Mouse (Mus musculus) liver, embryonic 13.5 days (tissue): ENCODE data around the gene Pex5. TPM values are rescaled to one million over a fixed set of nuclear protein-coding genes. Genes with fewer than 3 reads are reported as not detected.
A peak's percentile ranks its signal among the peaks of the same experiment; 100 is the strongest.
"Not testable (repeated sequence)": the region's sequence is repeated elsewhere in the genome, so short reads cannot be mapped to it uniquely, and the experiment has no call there.

Experiments
- ATAC-seq: fragments of 200-750 bp; cut with Nextera tagmentation; 2 replicates; pipeline ENCODE4 v1.8.0; 2017; ENCODE audit warnings: low read depth, mild to moderate bottlenecking, moderate number of reproducible peaks, moderate library complexity
- DNase-seq: peaks from one replicate; pipeline ENCODE4 v3.0.0; 2022
- H3K27ac ChIP-seq: fragments of 300-500 bp; sonication (generic); 2 replicates; pipeline ENCODE4 v1.5.1; 2015; ENCODE audit warnings: moderate library complexity, mild to moderate bottlenecking, inconsistent platforms
- H3K27me3 ChIP-seq: fragments of 300-500 bp; sonication (generic); 2 replicates; pipeline ENCODE4 v1.6.1; 2015; ENCODE audit warnings: mild to moderate bottlenecking, inconsistent platforms
- H3K36me3 ChIP-seq: fragments of 300-500 bp; sonication (generic); 2 replicates; pipeline ENCODE4 v1.6.1; 2015; ENCODE audit warnings: mild to moderate bottlenecking, inconsistent platforms
- H3K4me1 ChIP-seq: fragments of 300-500 bp; sonication (generic); replicated peaks from 2 replicates; pipeline ENCODE4 v1.6.1; 2015; ENCODE audit warnings: inconsistent platforms
- H3K4me2 ChIP-seq: fragments of 300-500 bp; sonication (generic); 2 replicates; pipeline ENCODE4 v1.6.1; 2015; ENCODE audit warnings: inconsistent platforms, mild to moderate bottlenecking, moderate library complexity
- H3K4me3 ChIP-seq: fragments of 300-500 bp; sonication (generic); replicated peaks from 2 replicates; pipeline ENCODE4 v1.5.1; 2015; ENCODE audit warnings: mild to moderate bottlenecking, inconsistent platforms
- H3K9ac ChIP-seq: fragments of 300-500 bp; sonication (generic); 2 replicates; pipeline ENCODE4 v1.6.1; 2015; ENCODE audit warnings: mild to moderate bottlenecking, inconsistent platforms
- H3K9me3 ChIP-seq: fragments of 300-500 bp; sonication (generic); replicated peaks from 2 replicates; pipeline ENCODE4 v1.6.1; 2016; ENCODE audit warnings: inconsistent platforms
- WGBS: fragments of 180-500 bp; shearing (Covaris S2); methylation state at CpG from one replicate; pipeline ENCODE4 v1.1.7; 2015; ENCODE audit not compliant: insufficient replicate concordance; 5-methylcytosine and 5-hydroxymethylcytosine counted together
- polyA plus RNA-seq: library from polyadenylated mRNA; unstranded; fragments of >200 nt; fragmentation: Nextera tagmentation; extraction: Ambion mirVana; gene quantifications from 2 replicates; pipeline ENCODE4 v1.2.1, GENCODE M21; 2015

The Pex5 gene
- polyA plus RNA-seq, 1 experiment from 2014 or later, result 20.6 TPM

DNA sequence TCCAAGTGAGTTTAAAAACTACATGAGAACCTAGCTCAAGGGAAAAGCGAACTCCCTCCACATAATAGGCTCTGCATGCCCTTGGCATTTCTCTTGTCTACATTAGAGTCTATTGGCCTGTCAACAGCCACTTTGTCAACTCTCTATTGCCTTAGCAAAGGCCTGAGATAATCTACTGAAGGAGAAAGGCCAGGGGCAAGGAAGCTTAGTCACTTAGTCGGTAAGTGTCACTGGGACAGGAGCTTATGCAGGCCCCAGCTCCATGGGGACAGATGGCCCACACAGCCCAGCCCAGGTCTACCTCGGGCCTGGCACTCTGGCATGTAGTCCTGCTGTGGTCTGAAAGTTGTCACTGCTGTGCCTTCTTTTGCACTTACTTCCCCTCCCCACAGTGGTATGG lies 11.7 kb upstream of the Pex5 start:
- DNase-seq (no peak), ATAC-seq (no peak)

DNA sequence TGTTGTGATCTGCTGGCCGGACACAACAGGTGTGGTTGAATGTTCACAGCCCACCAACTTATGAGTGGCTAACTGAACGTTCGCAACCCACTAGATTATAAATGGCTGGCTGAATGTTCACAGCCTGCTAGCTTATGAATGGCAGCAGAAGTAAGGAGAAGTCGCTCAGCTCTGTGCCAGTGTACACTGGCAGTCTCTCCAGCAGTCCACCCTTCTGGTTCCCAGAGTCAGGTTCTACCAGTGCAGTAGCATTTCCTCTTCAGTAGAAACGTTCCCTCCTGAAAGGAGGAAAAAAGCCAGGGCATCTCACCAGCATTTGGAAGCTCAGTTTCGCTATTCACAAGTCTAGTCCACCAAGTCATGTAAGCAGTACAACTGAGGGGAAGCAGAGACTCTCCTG lies 10.7 kb upstream of the Pex5 start:
- Histone ChIP-seq H3K9me3 (no peaks in the 10 kb centered on the region), H3K27ac (peak overlapping the region; percentile 19; the same call in 1 of the 2 replicates), H3K9ac (peak overlapping the region; percentile 29; the same call in 1 of the 2 replicates), H3K4me3 (no peak overlapping the region), H3K36me3 (no peaks in the 10 kb centered on the region), H3K4me1 (peaks cover 23% of the 10 kb centered on the region), H3K27me3 (no peaks in the 10 kb centered on the region), H3K4me2 (peak overlapping the region; percentile 32; the same call in 1 of the 2 replicates)
- WGBS, result 62% methylated on average over 6 of the region's 6 CpGs
- DNase-seq, result no peak
- no peak for ATAC-seq

More for the DNA sequence above, 11.7 kb upstream of the Pex5 start:
- H3K27ac ChIP-seq, result no peak overlapping the region
- H3K9ac ChIP-seq, result no peak overlapping the region
- 57% methylated on average over 3 of the region's 3 CpGs for WGBS
- no peak overlapping the region for H3K4me3 ChIP-seq
- no peaks in the 10 kb centered on the region for H3K9me3 ChIP-seq
- no peak overlapping the region for H3K4me2 ChIP-seq
- H3K36me3 ChIP-seq, result no peaks in the 10 kb centered on the region
- H3K27me3 ChIP-seq, result no peaks in the 10 kb centered on the region
- H3K4me1 ChIP-seq, result peaks cover 23% of the 10 kb centered on the region

DNA sequence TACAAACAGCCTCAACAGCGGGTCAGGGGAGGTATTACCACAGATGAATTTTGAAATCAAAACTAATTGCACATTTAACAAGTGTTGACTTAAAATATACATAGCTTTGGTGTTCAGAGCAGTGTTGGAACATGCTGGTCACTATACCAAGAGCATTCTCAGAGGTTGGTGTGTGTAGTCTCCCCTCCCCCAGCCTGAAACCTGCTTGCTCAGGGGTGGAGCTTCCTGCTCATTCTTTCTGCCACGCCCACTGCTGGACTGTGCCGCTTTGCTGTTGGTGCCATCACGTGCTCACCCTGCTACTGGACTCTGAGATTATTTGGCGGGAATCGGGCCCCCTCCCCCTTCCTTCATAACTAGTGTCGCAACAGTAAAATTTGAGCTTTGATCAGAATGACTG lies 10.2 kb upstream of the Pex5 start:
- ATAC-seq (peak; percentile 51; the same call in 1 of the 2 replicates), DNase-seq (peak; percentile 58)
- not testable (repeated sequence) for H3K4me3 ChIP-seq, H3K9ac ChIP-seq, H3K9me3 ChIP-seq, H3K36me3 ChIP-seq, H3K27me3 ChIP-seq
- Histone ChIP-seq H3K4me2 (peak overlapping the region; percentile 32; the same call in 1 of the 2 replicates), H3K27ac (peak overlapping the region; percentile 13; the same call in 1 of the 2 replicates), H3K4me1 (peaks cover 23% of the 10 kb centered on the region)
- 27% methylated on average over 7 of the region's 7 CpGs for WGBS

DNA sequence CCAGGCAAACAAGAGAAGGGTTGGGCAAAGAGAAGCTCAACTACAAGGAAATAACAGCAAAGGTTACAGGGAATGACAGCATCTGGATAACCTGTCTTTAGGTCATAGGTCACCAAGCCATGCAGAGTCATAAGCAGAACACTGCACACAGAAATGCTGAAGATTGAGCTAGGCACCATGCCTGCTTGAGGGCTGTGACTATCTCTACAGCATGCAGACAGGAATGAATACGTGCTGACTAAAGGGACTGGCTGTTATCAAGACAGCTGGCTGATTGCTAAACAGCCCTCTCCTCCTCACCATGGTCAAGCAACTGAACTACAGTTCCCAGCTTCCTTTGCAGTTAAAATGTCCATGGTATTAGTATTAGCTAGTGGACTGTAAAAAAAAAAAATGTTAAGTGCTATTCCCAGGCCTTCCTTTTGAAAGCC lies 9.2 kb upstream of the Pex5 start:
- peak; percentile 87 for ATAC-seq
- Histone ChIP-seq H3K4me3 (no peak overlapping the region), H3K9ac (no peak overlapping the region), H3K4me2 (no peak overlapping the region), H3K9me3 (no peaks in the 10 kb centered on the region), H3K27ac (peak overlapping the region; percentile 13; the same call in 1 of the 2 replicates), H3K4me1 (peaks cover 23% of the 10 kb centered on the region), H3K27me3 (no peaks in the 10 kb centered on the region), H3K36me3 (no peaks in the 10 kb centered on the region)
- WGBS, result 3% methylated on average over 1 of the region's 1 CpGs
- peak; percentile 33 for DNase-seq

DNA sequence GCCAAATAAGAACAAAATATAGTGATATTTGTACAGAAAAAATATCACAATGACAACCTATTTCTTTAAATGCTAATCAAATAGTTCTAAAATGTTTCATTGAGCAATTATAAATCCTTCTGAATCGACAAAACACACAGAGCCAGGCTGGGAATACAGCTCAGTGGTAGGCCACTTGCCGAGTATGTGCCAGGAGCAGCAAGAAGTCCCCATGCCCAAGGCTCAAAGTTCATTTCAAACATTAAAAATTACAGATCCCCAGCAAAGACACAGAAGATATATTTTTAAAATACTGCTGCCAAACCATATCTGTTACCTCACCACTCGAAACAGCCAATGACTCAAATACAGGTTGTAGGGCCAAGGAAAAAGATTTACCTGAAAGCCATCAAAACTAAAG lies 3.8 kb upstream of the Pex5 start:
- DNase-seq (no peak), ATAC-seq (no peak)
- Histone ChIP-seq H3K27me3 (no peaks in the 10 kb centered on the region), H3K4me2 (no peak overlapping the region), H3K4me3 (no peak overlapping the region), H3K9me3 (no peaks in the 10 kb centered on the region), H3K9ac (no peak overlapping the region), H3K27ac (no peak overlapping the region), H3K36me3 (no peaks in the 10 kb centered on the region), H3K4me1 (peaks cover 21% of the 10 kb centered on the region)
- 68% methylated on average over 3 of the region's 3 CpGs for WGBS

DNA sequence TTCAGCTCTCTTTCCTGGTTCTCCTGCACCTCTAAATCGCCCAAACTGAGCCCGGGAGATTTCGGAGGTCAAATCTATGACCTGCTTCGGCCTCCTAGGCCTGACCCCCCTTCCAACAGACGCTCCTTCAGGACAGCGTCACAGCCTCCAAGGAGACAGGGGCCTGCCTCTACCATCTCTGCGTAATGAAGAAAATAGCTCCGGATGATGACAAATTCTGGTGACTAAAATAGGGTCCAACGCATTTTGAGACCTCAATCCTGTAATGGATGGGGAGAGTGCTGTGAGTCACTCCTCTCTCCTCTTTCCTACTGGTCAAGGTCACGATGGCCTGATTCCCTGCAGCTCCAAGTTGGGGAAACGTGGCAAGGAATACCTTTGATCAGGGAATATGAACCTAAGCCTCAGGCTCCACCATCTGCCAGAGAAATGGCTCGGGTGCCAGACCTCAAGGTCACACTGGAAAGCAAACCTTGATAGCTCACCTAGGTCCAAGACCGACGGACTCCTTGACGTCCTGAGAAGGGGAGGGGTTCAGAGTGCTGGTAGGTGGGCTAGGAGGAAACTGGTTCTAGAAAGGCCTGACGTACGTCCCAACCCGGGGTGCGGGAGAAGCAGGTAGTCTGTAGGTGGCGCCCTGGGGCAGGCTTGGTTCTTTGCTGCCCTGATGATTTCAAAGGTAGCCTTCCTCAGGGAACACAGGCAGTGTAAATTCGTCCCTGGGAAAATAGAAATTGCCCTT lies 651 bp upstream of the Pex5 start:
- H3K36me3 ChIP-seq, result peaks cover 19% of the 10 kb centered on the region
- ATAC-seq, result peak; percentile 61
- H3K9me3 ChIP-seq, result no peaks in the 10 kb centered on the region
- H3K27me3 ChIP-seq, result no peaks in the 10 kb centered on the region
- 3% methylated on average over 21 of the region's 21 CpGs for WGBS
- peak overlapping the region; percentile 91 for H3K4me3 ChIP-seq
- H3K4me1 ChIP-seq, result peaks cover 33% of the 10 kb centered on the region
- peak; percentile 77 for DNase-seq
- H3K9ac ChIP-seq, result peak overlapping the region; percentile 94
- peak overlapping the region; percentile 82 for H3K27ac ChIP-seq
- peak overlapping the region; percentile 96 for H3K4me2 ChIP-seq

DNA sequence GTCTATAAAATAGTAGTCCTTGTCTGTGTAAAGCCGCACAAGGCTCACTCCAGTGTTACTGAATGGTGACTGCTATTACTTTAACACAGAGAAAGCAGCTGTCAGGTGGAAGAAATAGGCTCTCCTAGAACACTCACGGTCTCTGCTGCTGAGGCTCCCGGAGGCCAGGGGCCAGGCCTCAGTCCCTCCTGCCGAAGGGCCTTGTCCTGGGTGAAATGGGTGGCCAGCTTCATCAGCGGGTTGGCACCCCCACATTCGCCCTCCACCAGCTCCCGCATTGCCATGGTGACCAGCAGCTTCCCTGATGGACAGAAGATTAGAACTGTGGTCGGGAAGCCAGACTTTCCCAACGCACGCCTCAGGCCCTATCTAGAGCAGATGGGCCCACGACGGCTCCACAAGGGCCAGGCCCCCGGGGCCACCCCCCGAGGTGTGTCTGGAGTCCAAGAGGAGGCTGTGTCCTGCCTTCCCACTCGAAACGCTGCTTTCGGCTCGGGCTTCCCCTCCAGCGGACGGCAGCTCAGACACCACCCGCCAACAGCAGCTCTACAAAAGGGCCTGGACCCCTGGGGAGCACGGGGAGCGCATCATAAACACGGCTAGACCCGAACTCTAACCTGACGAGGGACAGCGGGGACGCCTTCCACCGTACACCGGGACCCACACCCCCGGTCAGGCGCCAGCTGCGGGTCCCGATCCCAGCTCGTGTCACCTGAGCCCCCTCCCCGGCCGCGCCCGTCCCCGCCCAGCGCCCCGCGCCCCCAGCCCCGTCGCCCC lies 529 bp downstream of the Pex5 start:
- DNase-seq (peak; percentile 49), ATAC-seq (peak; percentile 57)
- Histone ChIP-seq H3K4me1 (peaks cover 33% of the 10 kb centered on the region), H3K36me3 (peaks cover 19% of the 10 kb centered on the region), H3K4me2 (peak overlapping the region; percentile 96), H3K9ac (peak overlapping the region; percentile 94), H3K27ac (peak overlapping the region; percentile 82), H3K4me3 (peak overlapping the region; percentile 91), H3K27me3 (no peaks in the 10 kb centered on the region), H3K9me3 (no peaks in the 10 kb centered on the region)
- 2% methylated on average over 44 of the region's 45 CpGs for WGBS

DNA sequence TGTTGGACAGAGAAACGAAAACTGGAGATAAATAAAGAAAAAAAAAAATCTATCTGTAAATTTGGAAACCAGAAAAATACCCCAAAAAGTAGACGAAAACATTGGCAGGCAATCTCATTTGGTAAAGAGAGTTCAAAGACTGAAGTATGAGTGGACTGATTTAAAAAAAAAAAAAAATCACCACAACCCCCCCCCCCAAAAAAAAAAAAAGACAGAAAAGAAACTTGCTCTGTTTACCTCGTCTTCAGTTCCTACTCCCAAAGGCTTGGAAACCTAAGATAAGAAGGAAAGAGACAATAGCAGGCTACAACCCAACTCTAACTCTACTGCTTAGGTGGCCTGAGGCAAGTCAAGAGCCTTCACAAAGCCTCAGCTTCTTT lies 1.1 kb downstream of the Pex5 start:
- whole genome bisulfite sequencing, result 43% methylated on average over 3 of the region's 3 CpGs
- Histone ChIP-seq H3K4me2 (peak overlapping the region; percentile 96), H3K27me3 (no peaks in the 10 kb centered on the region), H3K4me1 (peaks cover 33% of the 10 kb centered on the region), H3K9ac (peak overlapping the region; percentile 94), H3K27ac (peak overlapping the region; percentile 82), H3K36me3 (peaks cover 23% of the 10 kb centered on the region), H3K4me3 (peak overlapping the region; percentile 91), H3K9me3 (no peaks in the 10 kb centered on the region)
- DNase-seq (no peak), ATAC-seq (peak; percentile 2; the same call in 1 of the 2 replicates)

DNA sequence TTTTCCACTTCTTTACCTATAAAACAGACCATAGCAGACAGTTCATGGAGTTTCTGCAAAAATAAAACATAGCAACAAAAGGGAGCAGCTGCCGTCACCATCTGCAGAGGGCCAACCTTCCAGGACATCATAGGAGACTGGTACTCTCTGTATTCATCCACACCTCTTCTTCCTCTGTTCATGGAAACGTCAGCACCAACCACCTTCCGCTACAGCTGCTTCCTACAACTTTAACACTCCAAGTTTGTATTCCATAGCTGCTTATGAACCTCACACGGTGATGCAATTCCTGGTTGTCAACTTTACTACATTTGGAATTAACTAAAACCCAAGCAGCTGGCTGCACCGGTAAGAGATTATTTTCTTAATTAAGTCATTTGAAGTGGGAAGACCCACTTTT lies 6.5 kb downstream of the Pex5 start:
- no peak overlapping the region for H3K27ac ChIP-seq
- no peak for DNase-seq
- H3K4me1 ChIP-seq, result peaks cover 8% of the 10 kb centered on the region
- WGBS, result 80% methylated on average over 5 of the region's 5 CpGs
- H3K36me3 ChIP-seq, result peaks cover 65% of the 10 kb centered on the region
- no peaks in the 10 kb centered on the region for H3K9me3 ChIP-seq
- no peak overlapping the region for H3K4me3 ChIP-seq
- no peak overlapping the region for H3K9ac ChIP-seq
- no peak overlapping the region for H3K4me2 ChIP-seq
- H3K27me3 ChIP-seq, result no peaks in the 10 kb centered on the region
- ATAC-seq, result no peak

DNA sequence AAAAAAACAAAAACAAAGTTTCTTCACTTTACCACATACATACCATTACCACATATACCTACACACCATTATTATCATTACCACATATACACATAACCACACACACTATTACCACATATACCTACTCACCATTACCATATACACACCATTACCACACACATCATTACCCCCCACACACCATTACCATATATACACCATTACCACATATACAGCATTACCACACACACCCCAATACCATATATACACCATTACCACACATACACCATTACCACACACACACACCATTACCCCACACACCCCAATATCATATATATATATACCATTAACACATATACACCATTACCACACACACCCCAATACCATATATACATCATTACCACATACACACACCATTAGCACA lies 7.7 kb downstream of the Pex5 start:
- Histone ChIP-seq H3K4me2 (no peak overlapping the region), H3K27me3 (no peaks in the 10 kb centered on the region), H3K4me3 (no peak overlapping the region), H3K9ac (no peak overlapping the region), H3K9me3 (no peaks in the 10 kb centered on the region), H3K27ac (no peak overlapping the region), H3K4me1 (no peaks in the 10 kb centered on the region), H3K36me3 (peaks cover 71% of the 10 kb centered on the region)
- DNase-seq (no peak), ATAC-seq (no peak)

DNA sequence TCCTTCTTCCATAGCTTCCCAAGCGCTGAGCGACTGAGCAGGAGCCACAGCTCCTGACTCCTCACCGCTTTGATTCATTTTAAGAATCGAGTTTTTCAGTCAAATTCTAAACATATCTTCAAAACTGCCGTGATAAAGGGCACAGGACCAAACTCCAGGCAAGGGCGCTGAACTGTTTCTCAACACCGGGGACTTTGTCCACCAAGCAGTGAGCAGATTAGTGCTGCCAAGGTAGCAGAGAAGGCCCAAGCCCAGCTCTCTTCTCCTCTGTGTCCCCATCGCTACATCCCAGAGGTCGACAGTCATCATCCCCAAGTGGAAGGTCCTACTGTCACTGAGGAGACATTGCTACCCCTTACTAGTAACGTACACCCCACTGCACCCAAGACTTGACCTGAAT lies 8.5 kb downstream of the Pex5 start:
- Histone ChIP-seq H3K9me3 (no peaks in the 10 kb centered on the region), H3K9ac (no peak overlapping the region), H3K4me1 (no peaks in the 10 kb centered on the region), H3K27ac (no peak overlapping the region), H3K27me3 (no peaks in the 10 kb centered on the region), H3K4me3 (no peak overlapping the region), H3K36me3 (peaks cover 68% of the 10 kb centered on the region), H3K4me2 (no peak overlapping the region)
- WGBS, result 87% methylated on average over 10 of the region's 10 CpGs
- ATAC-seq (no peak), DNase-seq (no peak)
